Mouse (Mus musculus): ENCODE results near the gene Mpv17l. TPM values are rescaled to one million over a fixed set of nuclear protein-coding genes. Genes with fewer than 3 reads are reported as not detected.
"Not testable (repeated sequence)": the region's sequence is repeated elsewhere in the genome, so short reads cannot be mapped to it uniquely, and the experiment has no call there.

Mpv17l gene
- polyA plus RNA-seq (2015; fragmentation: Nextera tagmentation; extraction: Ambion mirVana), result 23.7 and 27.6 TPM in 2 replicates

- Histone ChIP-seq H3K9me3 (replicated peaks; ENCODE audit: low read length) (no peaks in the 10 kb centered on the region), H3K27me3 (ENCODE audit: insufficient read depth, low read length) (no peaks in the 10 kb centered on the region), H3K4me3 (replicated peaks; ENCODE audit: low read depth, low read length) (peak within 1 kb of the TSS; percentile 59), H3K36me3 (ENCODE audit: insufficient read depth, low read length) (no peaks in the 10 kb centered on the region), H3K4me1 (replicated peaks; ENCODE audit: insufficient read depth, low read length) (peaks cover 7% of the 10 kb centered on the region; the same call in 1 of the 2 replicates), H3K27ac (peak within 1 kb of the TSS; percentile 85), H3K9ac (ENCODE audit: low read depth, low read length) (peak within 1 kb of the TSS; percentile 80), H3K4me2 (ENCODE audit: low read length) (peak within 1 kb of the TSS; percentile 77)
- WGBS, result under 1% methylated on average over 54 of the region's 57 CpGs
- ATAC-seq (replicated peaks; ENCODE audit: low FRiP score, low read depth) (peak; percentile 97), DNase-seq (ENCODE audit: low spot score) (peak; percentile 94)
- TF ChIP-seq CTCF (IDR thresholded peaks at IDR 0.05; ENCODE audit: low read depth), result 0 out of 2 replicates have a peak, but pooled peaks have one; percentile 1
These were observed at the start of gene Mpv17l, which contains the start of gene Pdxdc1 for GRCm38 (mm10) chr16:13902888-13903483. Gene Mpv17l (plus strand): TSS chr16:13903161. Gene Pdxdc1 (minus strand): TSS chr16:13903131.

- H3K27me3 ChIP-seq (ENCODE audit: insufficient read depth, low read length), result no peaks in the 10 kb centered on the region
- no peak overlapping the region for H3K4me3 ChIP-seq (replicated peaks; ENCODE audit: low read depth, low read length)
- WGBS, result 91% methylated on average over 4 of the region's 4 CpGs
- H3K4me1 ChIP-seq (replicated peaks; ENCODE audit: insufficient read depth, low read length), result no peaks in the 10 kb centered on the region
- H3K4me2 ChIP-seq (ENCODE audit: low read length), result no peak overlapping the region
- DNase-seq (ENCODE audit: low spot score) (no peak), ATAC-seq (replicated peaks; ENCODE audit: low FRiP score, low read depth) (no peak)
- peaks cover 20% of the 10 kb centered on the region for H3K36me3 ChIP-seq (ENCODE audit: insufficient read depth, low read length)
- no peak overlapping the region for H3K27ac ChIP-seq
- TF ChIP-seq CTCF (IDR thresholded peaks at IDR 0.05; ENCODE audit: low read depth), result no peak
- no peaks in the 10 kb centered on the region for H3K9me3 ChIP-seq (replicated peaks; ENCODE audit: low read length)
- H3K9ac ChIP-seq (ENCODE audit: low read depth, low read length), result no peak overlapping the region
These were observed 49.1 kb upstream of the Mpv17l start for GRCm38 (mm10) chr16:13853886-13854285.

GRCm38 (mm10) chr16:13866076-13866475 lies 36.9 kb upstream of the Mpv17l start:
- H3K9ac ChIP-seq (ENCODE audit: low read depth, low read length), result no peak overlapping the region
- DNase-seq (ENCODE audit: low spot score), result peak; percentile 14
- H3K27me3 ChIP-seq (ENCODE audit: insufficient read depth, low read length), result no peaks in the 10 kb centered on the region
- no peak for TF ChIP-seq CTCF (IDR thresholded peaks at IDR 0.05; ENCODE audit: low read depth)
- no peaks in the 10 kb centered on the region for H3K4me1 ChIP-seq (replicated peaks; ENCODE audit: insufficient read depth, low read length)
- no peak overlapping the region for H3K4me3 ChIP-seq (replicated peaks; ENCODE audit: low read depth, low read length)
- 41% methylated on average over 4 of the region's 4 CpGs for WGBS
- no peak overlapping the region for H3K4me2 ChIP-seq (ENCODE audit: low read length)
- H3K9me3 ChIP-seq (replicated peaks; ENCODE audit: low read length), result no peaks in the 10 kb centered on the region
- ATAC-seq (replicated peaks; ENCODE audit: low FRiP score, low read depth), result no peak
- H3K36me3 ChIP-seq (ENCODE audit: insufficient read depth, low read length), result peaks cover 17% of the 10 kb centered on the region
- H3K27ac ChIP-seq, result no peak overlapping the region

GRCm38 (mm10) chr16:13866616-13867015 lies 36.3 kb upstream of the Mpv17l start:
- Histone ChIP-seq H3K9me3 (replicated peaks; ENCODE audit: low read length) (no peaks in the 10 kb centered on the region), H3K9ac (ENCODE audit: low read depth, low read length) (no peak overlapping the region), H3K27me3 (ENCODE audit: insufficient read depth, low read length) (no peaks in the 10 kb centered on the region), H3K4me2 (ENCODE audit: low read length) (no peak overlapping the region), H3K4me1 (replicated peaks; ENCODE audit: insufficient read depth, low read length) (no peaks in the 10 kb centered on the region), H3K36me3 (ENCODE audit: insufficient read depth, low read length) (peaks cover 17% of the 10 kb centered on the region), H3K27ac (no peak overlapping the region), H3K4me3 (replicated peaks; ENCODE audit: low read depth, low read length) (no peak overlapping the region)
- DNase-seq (ENCODE audit: low spot score) (no peak), ATAC-seq (replicated peaks; ENCODE audit: low FRiP score, low read depth) (no peak)
- 62% methylated on average over 5 of the region's 5 CpGs for WGBS
- TF ChIP-seq CTCF (IDR thresholded peaks at IDR 0.05; ENCODE audit: low read depth), result no peak

- ATAC-seq (replicated peaks; ENCODE audit: low FRiP score, low read depth); H3K9me3 ChIP-seq (replicated peaks; ENCODE audit: low read length); H3K4me2 ChIP-seq (ENCODE audit: low read length); H3K27me3 ChIP-seq (ENCODE audit: insufficient read depth, low read length); DNase-seq (ENCODE audit: low spot score); H3K9ac ChIP-seq (ENCODE audit: low read depth, low read length); H3K4me3 ChIP-seq (replicated peaks; ENCODE audit: low read depth, low read length); H3K4me1 ChIP-seq (replicated peaks; ENCODE audit: insufficient read depth, low read length); H3K27ac ChIP-seq: not testable (repeated sequence)
- peaks cover 24% of the 10 kb centered on the region for H3K36me3 ChIP-seq (ENCODE audit: insufficient read depth, low read length)
- WGBS, result 52% methylated on average over 5 of the region's 5 CpGs
These were observed 35.6 kb upstream of the Mpv17l start for GRCm38 (mm10) chr16:13867406-13867805.

GRCm38 (mm10) chr16:13867910-13868514 lies 34.9 kb upstream of the Mpv17l start:
- Histone ChIP-seq H3K9ac (ENCODE audit: low read depth, low read length) (0 out of 2 replicates have a peak overlapping the region, but pooled peaks have one; percentile 10), H3K36me3 (ENCODE audit: insufficient read depth, low read length) (peaks cover 25% of the 10 kb centered on the region), H3K27ac (no peak overlapping the region), H3K27me3 (ENCODE audit: insufficient read depth, low read length) (no peaks in the 10 kb centered on the region), H3K4me1 (replicated peaks; ENCODE audit: insufficient read depth, low read length) (no peaks in the 10 kb centered on the region), H3K4me2 (ENCODE audit: low read length) (peak overlapping the region; percentile 27), H3K9me3 (replicated peaks; ENCODE audit: low read length) (no peaks in the 10 kb centered on the region), H3K4me3 (replicated peaks; ENCODE audit: low read depth, low read length) (peak overlapping the region; percentile 17)
- TF ChIP-seq CTCF (IDR thresholded peaks at IDR 0.05; ENCODE audit: low read depth), result no peak
- ATAC-seq (replicated peaks; ENCODE audit: low FRiP score, low read depth) (peak; percentile 29; the same call in 1 of the 2 replicates), DNase-seq (ENCODE audit: low spot score) (peak; percentile 31)
- WGBS, result 31% methylated on average over 42 of the region's 42 CpGs
